Mouse (Mus musculus) limb, embryonic 10.5 days (tissue): ENCODE data around the gene Gm5901. TPM values are rescaled to one million over a fixed set of nuclear protein-coding genes. Genes with fewer than 3 reads are reported as not detected.
"Not testable (repeated sequence)": the region's sequence is repeated elsewhere in the genome, so short reads cannot be mapped to it uniquely, and the experiment has no call there.

Source experiments
- DNase-seq: peaks from one replicate; pipeline ENCODE4 v3.0.0-alpha.2; 2017; ENCODE audit warnings: low spot score
- H3K27ac ChIP-seq: fragments of 300-500 bp; sonication (generic); 2 replicates; pipeline ENCODE4 v1.5.1; 2016; ENCODE audit warnings: mild to moderate bottlenecking
- H3K27me3 ChIP-seq: fragments of 300-500 bp; sonication (generic); 2 replicates; pipeline ENCODE4 v1.6.1; 2016; ENCODE audit warnings: low read depth, mild to moderate bottlenecking; ENCODE audit not compliant: poor library complexity, severe bottlenecking
- H3K36me3 ChIP-seq: fragments of 300-500 bp; sonication (generic); 2 replicates; pipeline ENCODE4 v1.6.1; 2016; ENCODE audit warnings: mild to moderate bottlenecking, moderate library complexity
- H3K4me1 ChIP-seq: fragments of 300-500 bp; sonication (generic); 2 replicates; pipeline ENCODE4 v1.6.1; 2016
- H3K4me3 ChIP-seq: fragments of 300-500 bp; sonication (generic); 2 replicates; pipeline ENCODE4 v1.5.1; 2016; ENCODE audit warnings: mild to moderate bottlenecking, moderate library complexity
- H3K9me3 ChIP-seq: fragments of 300-500 bp; sonication (generic); replicated peaks from 2 replicates; pipeline ENCODE4 v1.6.1; 2016; ENCODE audit warnings: mild to moderate bottlenecking
- WGBS: fragments of 180-500 bp; shearing (Covaris S2); methylation state at CpG from one replicate; pipeline ENCODE4 v1.1.7; 2016; 5-methylcytosine and 5-hydroxymethylcytosine counted together
- polyA plus RNA-seq: library from polyadenylated mRNA; unstranded; fragments of >200 nt; fragmentation: Nextera tagmentation; extraction: Ambion mirVana; gene quantifications from 2 replicates; pipeline ENCODE4 v1.2.1, GENCODE M21; 2016

Gm5901 gene
- polyA plus RNA-seq, result not detected in 2 replicates

- peaks cover 59% of the 10 kb centered on the region for H3K36me3 ChIP-seq
- H3K4me3 ChIP-seq, result no peak within 1 kb of the TSS
- 93% methylated on average over 1 of the region's 1 CpGs for WGBS
These were observed at the start of gene Gm5901 for GRCm38 (mm10) chr7:105374866-105375265. Gm5901 (plus strand) TSS chr7:105375038.

GRCm38 (mm10) chr7:105325302-105325701 is 49.5 kb upstream of the Gm5901 start:
- 81% methylated on average over 2 of the region's 2 CpGs for WGBS
- DNase-seq, result no peak
- Histone ChIP-seq H3K9me3 (no peaks in the 10 kb centered on the region), H3K4me1 (no peaks in the 10 kb centered on the region), H3K4me3 (no peak overlapping the region), H3K36me3 (no peaks in the 10 kb centered on the region), H3K27ac (no peak overlapping the region), H3K27me3 (no peaks in the 10 kb centered on the region)

More at GRCm38 (mm10) chr7:105374866-105375265, at the start of gene Gm5901:
- no peak for DNase-seq
- Histone ChIP-seq H3K9me3 (no peaks in the 10 kb centered on the region), H3K4me1 (no peaks in the 10 kb centered on the region), H3K27ac (no peak within 1 kb of the TSS), H3K27me3 (no peaks in the 10 kb centered on the region)

- no peaks in the 10 kb centered on the region for H3K27me3 ChIP-seq
These were observed 40.8 kb upstream of the Gm5901 start, which contains the start of gene Olfr690 for GRCm38 (mm10) chr7:105334004-105334403. Olfr690 (minus strand) TSS chr7:105334104.

GRCm38 (mm10) chr7:105342170-105342569 is 32.7 kb upstream of the Gm5901 start, which contains the start of gene Olfr691:
Olfr691 (minus strand) TSS chr7:105342270.
- no peak within 1 kb of the TSS for H3K4me3 ChIP-seq
- no peaks in the 10 kb centered on the region for H3K27me3 ChIP-seq
- H3K36me3 ChIP-seq, result no peaks in the 10 kb centered on the region
- no peaks in the 10 kb centered on the region for H3K4me1 ChIP-seq
- H3K27ac ChIP-seq, result no peak within 1 kb of the TSS
- no peaks in the 10 kb centered on the region for H3K9me3 ChIP-seq
- DNase-seq, result no peak
- WGBS, result 51% methylated on average over 1 of the region's 1 CpGs

More at GRCm38 (mm10) chr7:105334004-105334403, 40.8 kb upstream of the Gm5901 start, which contains the start of gene Olfr690:
- Histone ChIP-seq H3K27ac (no peak within 1 kb of the TSS), H3K36me3 (no peaks in the 10 kb centered on the region), H3K9me3 (no peaks in the 10 kb centered on the region), H3K4me1 (no peaks in the 10 kb centered on the region), H3K4me3 (no peak within 1 kb of the TSS)
- DNase-seq, result no peak
- 89% methylated on average over 1 of the region's 1 CpGs for WGBS

- DNase-seq, result no peak
- 88% methylated on average over 2 of the region's 2 CpGs for WGBS
- H3K4me1 ChIP-seq, result no peaks in the 10 kb centered on the region
- no peak overlapping the region for H3K27ac ChIP-seq
- no peaks in the 10 kb centered on the region for H3K27me3 ChIP-seq
- no peaks in the 10 kb centered on the region for H3K36me3 ChIP-seq
- no peaks in the 10 kb centered on the region for H3K9me3 ChIP-seq
- H3K4me3 ChIP-seq, result no peak overlapping the region
These were observed 32.1 kb upstream of the Gm5901 start for GRCm38 (mm10) chr7:105342752-105343151.

- DNase-seq, H3K27me3 ChIP-seq, H3K4me1 ChIP-seq, H3K36me3 ChIP-seq, H3K27ac ChIP-seq, H3K4me3 ChIP-seq, H3K9me3 ChIP-seq: not testable (repeated sequence)
- no CpG with 5 or more reads among the region's 5 CpGs for WGBS
These were observed 18.8 kb upstream of the Gm5901 start for GRCm38 (mm10) chr7:105356064-105356463.

- H3K27me3 ChIP-seq, H3K9me3 ChIP-seq, DNase-seq, H3K27ac ChIP-seq, H3K4me1 ChIP-seq, H3K36me3 ChIP-seq, H3K4me3 ChIP-seq: not testable (repeated sequence)
- 91% methylated on average over 1 of the region's 2 CpGs for WGBS
These were observed 18.4 kb upstream of the Gm5901 start for GRCm38 (mm10) chr7:105356487-105356886.

GRCm38 (mm10) chr7:105361713-105362112 is 13.1 kb upstream of the Gm5901 start:
- no peaks in the 10 kb centered on the region for H3K9me3 ChIP-seq
- H3K4me3 ChIP-seq, result no peak overlapping the region
- no peak overlapping the region for H3K27ac ChIP-seq
- H3K36me3 ChIP-seq, result no peaks in the 10 kb centered on the region
- no peaks in the 10 kb centered on the region for H3K4me1 ChIP-seq
- H3K27me3 ChIP-seq, result no peaks in the 10 kb centered on the region
- no peak for DNase-seq
- WGBS, result 85% methylated on average over 2 of the region's 2 CpGs

- no peak for DNase-seq
- no peak overlapping the region for H3K27ac ChIP-seq
These were observed 7.6 kb upstream of the Gm5901 start for GRCm38 (mm10) chr7:105367268-105367667.

GRCm38 (mm10) chr7:105367930-105368329 is 6.9 kb upstream of the Gm5901 start, which contains the start of gene Olfr692:
Olfr692 (plus strand) TSS chr7:105368230.
- H3K4me1 ChIP-seq, result no peaks in the 10 kb centered on the region
- DNase-seq, result no peak

More at GRCm38 (mm10) chr7:105367268-105367667, 7.6 kb upstream of the Gm5901 start:
- WGBS, result 91% methylated on average over 5 of the region's 5 CpGs
- H3K27me3 ChIP-seq, result no peaks in the 10 kb centered on the region
- H3K4me3 ChIP-seq, result no peak overlapping the region
- no peaks in the 10 kb centered on the region for H3K4me1 ChIP-seq
- 0 out of 2 replicates have a peak, but pooled peaks cover 4% of the 10 kb centered on the region for H3K36me3 ChIP-seq
- H3K9me3 ChIP-seq, result no peaks in the 10 kb centered on the region

GRCm38 (mm10) chr7:105368521-105368920 is 6.3 kb upstream of the Gm5901 start:
- 92% methylated on average over 4 of the region's 4 CpGs for WGBS
- Histone ChIP-seq H3K9me3 (no peaks in the 10 kb centered on the region), H3K27me3 (no peaks in the 10 kb centered on the region), H3K36me3 (peaks cover 10% of the 10 kb centered on the region; the same call in 1 of the 2 replicates), H3K27ac (no peak overlapping the region), H3K4me3 (no peak overlapping the region), H3K4me1 (no peaks in the 10 kb centered on the region)
- no peak for DNase-seq

More at GRCm38 (mm10) chr7:105367930-105368329, 6.9 kb upstream of the Gm5901 start, which contains the start of gene Olfr692:
- no peak within 1 kb of the TSS for H3K4me3 ChIP-seq
- H3K9me3 ChIP-seq, result no peaks in the 10 kb centered on the region
- WGBS, result 93% methylated on average over 1 of the region's 1 CpGs
- H3K27ac ChIP-seq, result no peak within 1 kb of the TSS
- H3K27me3 ChIP-seq, result no peaks in the 10 kb centered on the region
- 0 out of 2 replicates have a peak, but pooled peaks cover 4% of the 10 kb centered on the region for H3K36me3 ChIP-seq

- H3K4me1 ChIP-seq, result no peaks in the 10 kb centered on the region
- no peak overlapping the region for H3K27ac ChIP-seq
- no peaks in the 10 kb centered on the region for H3K9me3 ChIP-seq
- peaks cover 40% of the 10 kb centered on the region for H3K36me3 ChIP-seq
- H3K4me3 ChIP-seq, result no peak overlapping the region
- no peaks in the 10 kb centered on the region for H3K27me3 ChIP-seq
- 90% methylated on average over 1 of the region's 1 CpGs for WGBS
- DNase-seq, result no peak
These were observed 1.9 kb upstream of the Gm5901 start for GRCm38 (mm10) chr7:105372912-105373311.

- no peaks in the 10 kb centered on the region for H3K4me1 ChIP-seq
- peaks cover 46% of the 10 kb centered on the region for H3K36me3 ChIP-seq
- no peak for DNase-seq
- H3K27me3 ChIP-seq, result no peaks in the 10 kb centered on the region
- no peak overlapping the region for H3K4me3 ChIP-seq
- 95% methylated on average over 4 of the region's 4 CpGs for WGBS
- H3K27ac ChIP-seq, result no peak overlapping the region
- H3K9me3 ChIP-seq, result no peaks in the 10 kb centered on the region
These were observed 1.3 kb upstream of the Gm5901 start for GRCm38 (mm10) chr7:105373509-105373908.

GRCm38 (mm10) chr7:105373976-105374375 is 862 bp upstream of the Gm5901 start:
- 92% methylated on average over 3 of the region's 3 CpGs for WGBS
- no peak for DNase-seq
- peaks cover 50% of the 10 kb centered on the region for H3K36me3 ChIP-seq
- H3K9me3 ChIP-seq, result no peaks in the 10 kb centered on the region
- H3K4me1 ChIP-seq, result no peaks in the 10 kb centered on the region
- no peak overlapping the region for H3K4me3 ChIP-seq
- no peak overlapping the region for H3K27ac ChIP-seq
- H3K27me3 ChIP-seq, result no peaks in the 10 kb centered on the region
